Mouse (Mus musculus): ENCODE results near the gene Kcnj3. TPM values are rescaled to one million over a fixed set of nuclear protein-coding genes. Genes with fewer than 3 reads are reported as not detected.

Kcnj3 gene
- total and polyA plus RNA-seq, 2 experiments from 2014 or later: 8.8 to 19.7 TPM

GRCm38 (mm10) chr2:55447298-55447697 is 11.5 kb downstream of the Kcnj3 start:
- no peaks in the 10 kb centered on the region for H3K4me1 ChIP-seq (ENCODE audit: control insufficient read depth, insufficient read depth)
- H3K4me3 ChIP-seq (ENCODE audit: low read depth, low read length): no peak overlapping the region
- DNase-seq (ENCODE audit: low spot score) (no peak), ATAC-seq (ENCODE audit: insufficient read depth, low read depth) (no peak)
- H3K27me3 ChIP-seq (ENCODE audit: control insufficient read depth, insufficient read depth, low read length): no peaks in the 10 kb centered on the region
- H3K36me3 ChIP-seq (replicated peaks; ENCODE audit: control insufficient read depth, insufficient read depth, low read length): no peaks in the 10 kb centered on the region
- no peak overlapping the region for H3K27ac ChIP-seq (ENCODE audit: low read depth)
- H3K9ac ChIP-seq (replicated peaks; ENCODE audit: low read depth, low read length): no peak overlapping the region
- TF ChIP-seq EP300 (IDR thresholded peaks at IDR 0.05; ENCODE audit: low read depth) (no peak), CTCF (IDR thresholded peaks at IDR 0.05; ENCODE audit: low read depth) (no peak)
- no peak overlapping the region for H3K4me2 ChIP-seq (ENCODE audit: low read depth, low read length)
- no peaks in the 10 kb centered on the region for H3K9me3 ChIP-seq (replicated peaks; ENCODE audit: control insufficient read depth, low read length)

- no peak overlapping the region for H3K27ac ChIP-seq (ENCODE audit: low read depth)
- no peak overlapping the region for H3K4me2 ChIP-seq (ENCODE audit: low read depth, low read length)
- 73% methylated on average over 1 of the region's 1 CpGs for WGBS
- no peak for DNase-seq (ENCODE audit: low spot score)
- H3K27me3 ChIP-seq (ENCODE audit: control insufficient read depth, insufficient read depth, low read length): no peaks in the 10 kb centered on the region
- no peak for TF ChIP-seq EP300 (IDR thresholded peaks at IDR 0.05; ENCODE audit: low read depth)
- no peak for TF ChIP-seq CTCF (IDR thresholded peaks at IDR 0.05; ENCODE audit: low read depth)
- no peaks in the 10 kb centered on the region for H3K9me3 ChIP-seq (replicated peaks; ENCODE audit: control insufficient read depth, low read length)
- no peak overlapping the region for H3K9ac ChIP-seq (replicated peaks; ENCODE audit: low read depth, low read length)
- ATAC-seq (ENCODE audit: insufficient read depth, low read depth): no peak
- no peak overlapping the region for H3K4me3 ChIP-seq (ENCODE audit: low read depth, low read length)
- no peaks in the 10 kb centered on the region for H3K4me1 ChIP-seq (ENCODE audit: control insufficient read depth, insufficient read depth)
- no peaks in the 10 kb centered on the region for H3K36me3 ChIP-seq (replicated peaks; ENCODE audit: control insufficient read depth, insufficient read depth, low read length)
Observed at GRCm38 (mm10) chr2:55450774-55451173, 15.0 kb downstream of the Kcnj3 start.

- no peak for DNase-seq (ENCODE audit: low spot score)
- H3K27ac ChIP-seq (ENCODE audit: low read depth): no peak overlapping the region
- H3K9ac ChIP-seq (replicated peaks; ENCODE audit: low read depth, low read length): no peak overlapping the region
- TF ChIP-seq CTCF (IDR thresholded peaks at IDR 0.05; ENCODE audit: low read depth) (no peak), EP300 (IDR thresholded peaks at IDR 0.05; ENCODE audit: low read depth) (no peak)
- H3K27me3 ChIP-seq (ENCODE audit: control insufficient read depth, insufficient read depth, low read length): no peaks in the 10 kb centered on the region
- H3K4me1 ChIP-seq (ENCODE audit: control insufficient read depth, insufficient read depth): no peaks in the 10 kb centered on the region
- no peaks in the 10 kb centered on the region for H3K9me3 ChIP-seq (replicated peaks; ENCODE audit: control insufficient read depth, low read length)
- H3K4me2 ChIP-seq (ENCODE audit: low read depth, low read length): no peak overlapping the region
- H3K4me3 ChIP-seq (ENCODE audit: low read depth, low read length): no peak overlapping the region
- 77% methylated on average over 2 of the region's 2 CpGs for WGBS
- no peaks in the 10 kb centered on the region for H3K36me3 ChIP-seq (replicated peaks; ENCODE audit: control insufficient read depth, insufficient read depth, low read length)
- ATAC-seq (ENCODE audit: insufficient read depth, low read depth): no peak
Observed at GRCm38 (mm10) chr2:55459195-55459594, 23.4 kb downstream of the Kcnj3 start.

- H3K36me3 ChIP-seq (replicated peaks; ENCODE audit: control insufficient read depth, insufficient read depth, low read length): no peaks in the 10 kb centered on the region
- no peak for ATAC-seq (ENCODE audit: insufficient read depth, low read depth)
- H3K9ac ChIP-seq (replicated peaks; ENCODE audit: low read depth, low read length): no peak overlapping the region
- WGBS: 74% methylated on average over 2 of the region's 2 CpGs
- H3K27me3 ChIP-seq (ENCODE audit: control insufficient read depth, insufficient read depth, low read length): no peaks in the 10 kb centered on the region
- no peak overlapping the region for H3K4me3 ChIP-seq (ENCODE audit: low read depth, low read length)
- H3K4me2 ChIP-seq (ENCODE audit: low read depth, low read length): no peak overlapping the region
- TF ChIP-seq EP300 (IDR thresholded peaks at IDR 0.05; ENCODE audit: low read depth) (no peak), CTCF (IDR thresholded peaks at IDR 0.05; ENCODE audit: low read depth) (no peak)
- no peak for DNase-seq (ENCODE audit: low spot score)
- no peaks in the 10 kb centered on the region for H3K4me1 ChIP-seq (ENCODE audit: control insufficient read depth, insufficient read depth)
- H3K27ac ChIP-seq (ENCODE audit: low read depth): no peak overlapping the region
- no peaks in the 10 kb centered on the region for H3K9me3 ChIP-seq (replicated peaks; ENCODE audit: control insufficient read depth, low read length)
Observed at GRCm38 (mm10) chr2:55469141-55469540, 33.4 kb downstream of the Kcnj3 start.

- no peak overlapping the region for H3K4me2 ChIP-seq (ENCODE audit: low read depth, low read length)
- DNase-seq (ENCODE audit: low spot score): no peak
- no peak overlapping the region for H3K27ac ChIP-seq (ENCODE audit: low read depth)
- H3K9me3 ChIP-seq (replicated peaks; ENCODE audit: control insufficient read depth, low read length): no peaks in the 10 kb centered on the region
- no peak overlapping the region for H3K9ac ChIP-seq (replicated peaks; ENCODE audit: low read depth, low read length)
- H3K4me1 ChIP-seq (ENCODE audit: control insufficient read depth, insufficient read depth): no peaks in the 10 kb centered on the region
- no peak overlapping the region for H3K4me3 ChIP-seq (ENCODE audit: low read depth, low read length)
- WGBS: 84% methylated on average over 2 of the region's 2 CpGs
- TF ChIP-seq CTCF (IDR thresholded peaks at IDR 0.05; ENCODE audit: low read depth) (no peak), EP300 (IDR thresholded peaks at IDR 0.05; ENCODE audit: low read depth) (no peak)
- no peaks in the 10 kb centered on the region for H3K27me3 ChIP-seq (ENCODE audit: control insufficient read depth, insufficient read depth, low read length)
- ATAC-seq (ENCODE audit: insufficient read depth, low read depth): no peak
- H3K36me3 ChIP-seq (replicated peaks; ENCODE audit: control insufficient read depth, insufficient read depth, low read length): no peaks in the 10 kb centered on the region
Observed at GRCm38 (mm10) chr2:55470006-55470405, 34.2 kb downstream of the Kcnj3 start.

GRCm38 (mm10) chr2:55479511-55479910 is 43.7 kb downstream of the Kcnj3 start:
- DNase-seq (ENCODE audit: low spot score): no peak
- Histone ChIP-seq H3K4me1 (ENCODE audit: control insufficient read depth, insufficient read depth) (no peaks in the 10 kb centered on the region), H3K36me3 (replicated peaks; ENCODE audit: control insufficient read depth, insufficient read depth, low read length) (no peaks in the 10 kb centered on the region), H3K4me2 (ENCODE audit: low read depth, low read length) (peak overlapping the region; percentile 41; the same call in 1 of the 2 replicates), H3K4me3 (ENCODE audit: low read depth, low read length) (no peak overlapping the region), H3K9ac (replicated peaks; ENCODE audit: low read depth, low read length) (no peak overlapping the region), H3K9me3 (replicated peaks; ENCODE audit: control insufficient read depth, low read length) (no peaks in the 10 kb centered on the region), H3K27me3 (ENCODE audit: control insufficient read depth, insufficient read depth, low read length) (no peaks in the 10 kb centered on the region), H3K27ac (ENCODE audit: low read depth) (peak overlapping the region; percentile 27; the same call in 1 of the 2 replicates)
- no peak for ATAC-seq (ENCODE audit: insufficient read depth, low read depth)
- 40% methylated on average over 4 of the region's 4 CpGs for WGBS
- TF ChIP-seq CTCF (IDR thresholded peaks at IDR 0.05; ENCODE audit: low read depth): no peak
- TF ChIP-seq EP300 (IDR thresholded peaks at IDR 0.05; ENCODE audit: low read depth): no peak

Data from heart, postnatal 0 days (tissue).